Mouse (Mus musculus): ENCODE data around the gene Proser3. TPM values are rescaled to one million over a fixed set of nuclear protein-coding genes. Genes with fewer than 3 reads are reported as not detected.

Gene Proser3
- total and polyA plus RNA-seq, 2 experiments from 2014 or later: 3.0 to 14.0 TPM

- WGBS: 82% methylated on average over 9 of the region's 9 CpGs
- Histone ChIP-seq H3K9ac (replicated peaks; ENCODE audit: low read length) (0 out of 2 replicates have a peak overlapping the region, but pooled peaks have one; percentile 28), H3K27me3 (ENCODE audit: insufficient read depth, low read length) (no peaks in the 10 kb centered on the region), H3K36me3 (ENCODE audit: insufficient read depth, low read length) (peaks cover 53% of the 10 kb centered on the region), H3K9me3 (ENCODE audit: low read length) (no peaks in the 10 kb centered on the region), H3K4me3 (ENCODE audit: low read length) (no peak overlapping the region), H3K27ac (no peak overlapping the region), H3K4me2 (ENCODE audit: low read depth, low read length) (0 out of 2 replicates have a peak overlapping the region, but pooled peaks have one; percentile 17), H3K4me1 (ENCODE audit: insufficient read depth, low read length) (peaks cover 22% of the 10 kb centered on the region)
- no peak for TF ChIP-seq CTCF (IDR thresholded peaks at IDR 0.05; ENCODE audit: low read depth)
- no peak for DNase-seq (ENCODE audit: low spot score)
- no peak for ATAC-seq
These were observed 20.7 kb downstream of the Proser3 start for GRCm38 (mm10) chr7:30531291-30531815.

GRCm38 (mm10) chr7:30526981-30527380, 25.1 kb downstream of the Proser3 start:
- no peak overlapping the region for H3K4me2 ChIP-seq (ENCODE audit: low read depth, low read length)
- 79% methylated on average over 14 of the region's 14 CpGs for WGBS
- H3K27me3 ChIP-seq (ENCODE audit: insufficient read depth, low read length): no peaks in the 10 kb centered on the region
- H3K4me3 ChIP-seq (ENCODE audit: low read length): no peak overlapping the region
- H3K36me3 ChIP-seq (ENCODE audit: insufficient read depth, low read length): peaks cover 69% of the 10 kb centered on the region
- DNase-seq (ENCODE audit: low spot score) (no peak), ATAC-seq (no peak)
- 0 out of 2 replicates have a peak, but pooled peaks cover 5% of the 10 kb centered on the region for H3K4me1 ChIP-seq (ENCODE audit: insufficient read depth, low read length)
- no peaks in the 10 kb centered on the region for H3K9me3 ChIP-seq (ENCODE audit: low read length)
- 0 out of 2 replicates have a peak overlapping the region, but pooled peaks have one; percentile 9 for H3K9ac ChIP-seq (replicated peaks; ENCODE audit: low read length)
- no peak overlapping the region for H3K27ac ChIP-seq
- no peak for TF ChIP-seq CTCF (IDR thresholded peaks at IDR 0.05; ENCODE audit: low read depth)

- H3K4me1 ChIP-seq (ENCODE audit: insufficient read depth, low read length): 0 out of 2 replicates have a peak, but pooled peaks cover 2% of the 10 kb centered on the region
- ATAC-seq (no peak), DNase-seq (ENCODE audit: low spot score) (no peak)
- 35% methylated on average over 17 of the region's 17 CpGs for WGBS
- H3K27ac ChIP-seq: no peak overlapping the region
- H3K9ac ChIP-seq (replicated peaks; ENCODE audit: low read length): 0 out of 2 replicates have a peak overlapping the region, but pooled peaks have one; percentile 9
- no peaks in the 10 kb centered on the region for H3K9me3 ChIP-seq (ENCODE audit: low read length)
- peaks cover 65% of the 10 kb centered on the region for H3K36me3 ChIP-seq (ENCODE audit: insufficient read depth, low read length)
- no peaks in the 10 kb centered on the region for H3K27me3 ChIP-seq (ENCODE audit: insufficient read depth, low read length)
- TF ChIP-seq CTCF (IDR thresholded peaks at IDR 0.05; ENCODE audit: low read depth): no peak
- no peak overlapping the region for H3K4me3 ChIP-seq (ENCODE audit: low read length)
- no peak overlapping the region for H3K4me2 ChIP-seq (ENCODE audit: low read depth, low read length)
These were observed 25.7 kb downstream of the Proser3 start for GRCm38 (mm10) chr7:30526399-30526798.

GRCm38 (mm10) chr7:30525954-30526353, 26.1 kb downstream of the Proser3 start:
- DNase-seq (ENCODE audit: low spot score) (no peak), ATAC-seq (no peak)
- H3K9me3 ChIP-seq (ENCODE audit: low read length): no peaks in the 10 kb centered on the region
- peaks cover 65% of the 10 kb centered on the region for H3K36me3 ChIP-seq (ENCODE audit: insufficient read depth, low read length)
- TF ChIP-seq CTCF (IDR thresholded peaks at IDR 0.05; ENCODE audit: low read depth): no peak
- H3K4me2 ChIP-seq (ENCODE audit: low read depth, low read length): no peak overlapping the region
- no peaks in the 10 kb centered on the region for H3K4me1 ChIP-seq (ENCODE audit: insufficient read depth, low read length)
- 39% methylated on average over 10 of the region's 10 CpGs for WGBS
- H3K27ac ChIP-seq: no peak overlapping the region
- no peak overlapping the region for H3K4me3 ChIP-seq (ENCODE audit: low read length)
- H3K27me3 ChIP-seq (ENCODE audit: insufficient read depth, low read length): no peaks in the 10 kb centered on the region
- H3K9ac ChIP-seq (replicated peaks; ENCODE audit: low read length): no peak overlapping the region

GRCm38 (mm10) chr7:30524487-30524886, 27.6 kb downstream of the Proser3 start:
- TF ChIP-seq CTCF (IDR thresholded peaks at IDR 0.05; ENCODE audit: low read depth): no peak
- no peaks in the 10 kb centered on the region for H3K9me3 ChIP-seq (ENCODE audit: low read length)
- H3K27me3 ChIP-seq (ENCODE audit: insufficient read depth, low read length): no peaks in the 10 kb centered on the region
- no peak overlapping the region for H3K9ac ChIP-seq (replicated peaks; ENCODE audit: low read length)
- no peak overlapping the region for H3K4me2 ChIP-seq (ENCODE audit: low read depth, low read length)
- DNase-seq (ENCODE audit: low spot score): no peak
- 0 out of 2 replicates have a peak, but pooled peaks cover 4% of the 10 kb centered on the region for H3K4me1 ChIP-seq (ENCODE audit: insufficient read depth, low read length)
- peaks cover 53% of the 10 kb centered on the region for H3K36me3 ChIP-seq (ENCODE audit: insufficient read depth, low read length)
- H3K27ac ChIP-seq: no peak overlapping the region
- 72% methylated on average over 6 of the region's 6 CpGs for WGBS
- H3K4me3 ChIP-seq (ENCODE audit: low read length): no peak overlapping the region
- ATAC-seq: no peak

- 77% methylated on average over 10 of the region's 10 CpGs for WGBS
These were observed 29.2 kb downstream of the Proser3 start for GRCm38 (mm10) chr7:30522871-30523270.

GRCm38 (mm10) chr7:30520856-30521255, 31.2 kb downstream of the Proser3 start:
- Histone ChIP-seq H3K4me1 (ENCODE audit: insufficient read depth, low read length) (0 out of 2 replicates have a peak, but pooled peaks cover 4% of the 10 kb centered on the region), H3K27ac (peak overlapping the region; percentile 46; the same call in 1 of the 2 replicates), H3K9ac (replicated peaks; ENCODE audit: low read length) (no peak overlapping the region), H3K9me3 (ENCODE audit: low read length) (no peaks in the 10 kb centered on the region), H3K4me2 (ENCODE audit: low read depth, low read length) (no peak overlapping the region), H3K27me3 (ENCODE audit: insufficient read depth, low read length) (no peaks in the 10 kb centered on the region), H3K36me3 (ENCODE audit: insufficient read depth, low read length) (peaks cover 17% of the 10 kb centered on the region), H3K4me3 (ENCODE audit: low read length) (no peak overlapping the region)
- 40% methylated on average over 5 of the region's 5 CpGs for WGBS
- TF ChIP-seq CTCF (IDR thresholded peaks at IDR 0.05; ENCODE audit: low read depth): no peak
- ATAC-seq: no peak
- no peak for DNase-seq (ENCODE audit: low spot score)

More at GRCm38 (mm10) chr7:30522871-30523270, 29.2 kb downstream of the Proser3 start:
- Histone ChIP-seq H3K4me2 (ENCODE audit: low read depth, low read length) (no peak overlapping the region), H3K9ac (replicated peaks; ENCODE audit: low read length) (no peak overlapping the region), H3K27me3 (ENCODE audit: insufficient read depth, low read length) (no peaks in the 10 kb centered on the region), H3K4me1 (ENCODE audit: insufficient read depth, low read length) (0 out of 2 replicates have a peak, but pooled peaks cover 4% of the 10 kb centered on the region), H3K27ac (no peak overlapping the region), H3K9me3 (ENCODE audit: low read length) (no peaks in the 10 kb centered on the region), H3K36me3 (ENCODE audit: insufficient read depth, low read length) (peaks cover 37% of the 10 kb centered on the region), H3K4me3 (ENCODE audit: low read length) (no peak overlapping the region)
- no peak for TF ChIP-seq CTCF (IDR thresholded peaks at IDR 0.05; ENCODE audit: low read depth)
- no peak for ATAC-seq
- DNase-seq (ENCODE audit: low spot score): no peak
